Mouse (Mus musculus) bone marrow, adult 2 months (tissue): ENCODE data around the gene Stpg4.

Experiments
- CTCF ChIP-seq: fragments of 200-500 bp; IDR thresholded peaks from 2 replicates; pipeline ENCODE4 v1.5.1; 2011; ENCODE audit warnings: low read length, control low read depth; ENCODE audit not compliant: control insufficient read depth, insufficient read depth
- POLR2A ChIP-seq: fragments of 200-500 bp; IDR thresholded peaks from 2 replicates; pipeline ENCODE4 v1.6.1; 2011; ENCODE audit warnings: low read depth, mild to moderate bottlenecking, control low read depth, low read length, borderline replicate concordance; ENCODE audit not compliant: control insufficient read depth

DNA sequence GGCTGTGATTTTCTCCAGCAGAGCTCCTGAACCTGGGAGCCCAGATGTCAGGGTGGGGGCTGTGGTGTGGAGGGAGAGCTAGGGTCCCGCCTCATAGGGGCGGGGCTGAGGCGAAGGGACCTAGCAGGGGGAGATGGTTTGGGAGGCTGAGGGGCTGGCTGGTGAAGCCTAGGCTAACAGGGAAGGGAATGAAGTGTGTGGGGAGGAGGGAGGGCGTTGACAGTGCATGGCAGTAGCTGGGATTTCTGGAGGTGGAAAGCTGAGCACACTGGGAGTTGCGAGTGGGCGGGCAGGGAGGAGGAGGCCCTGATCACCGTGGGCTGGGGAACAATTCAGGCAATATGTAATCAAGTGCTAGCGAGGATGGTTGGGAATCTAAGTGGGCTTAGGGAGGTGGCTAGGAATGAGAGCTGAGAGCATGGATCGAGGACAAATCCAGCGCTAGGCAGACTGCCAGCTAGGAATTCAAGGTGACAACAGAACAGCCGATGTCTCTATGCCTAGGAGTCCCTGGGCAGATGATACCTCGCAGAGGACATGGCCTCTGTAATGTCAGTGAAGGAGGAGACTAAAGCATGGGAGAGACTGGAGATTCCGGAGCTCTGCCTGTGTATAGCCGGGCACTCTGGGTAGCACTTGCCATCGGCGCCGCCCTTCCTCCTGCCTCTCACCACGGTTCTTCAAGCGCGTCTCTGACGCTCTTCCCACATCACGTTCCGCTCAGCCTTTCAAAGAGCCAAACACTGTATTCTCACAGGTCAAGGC is 46.4 kb upstream of the Stpg4 start:
- no peak for TF ChIP-seq CTCF
- TF ChIP-seq POLR2A, result no peak
